Mouse (Mus musculus): ENCODE measurements at regions not wholly inside any gene's neighbourhood (a gene's known extent, or its start where the extent isn't known, plus 50 kb on each side); places are given as distances from the start of the nearest gene placed in this dataset.
A peak's percentile ranks its signal among the peaks of the same experiment; 100 is the strongest.

DNA sequence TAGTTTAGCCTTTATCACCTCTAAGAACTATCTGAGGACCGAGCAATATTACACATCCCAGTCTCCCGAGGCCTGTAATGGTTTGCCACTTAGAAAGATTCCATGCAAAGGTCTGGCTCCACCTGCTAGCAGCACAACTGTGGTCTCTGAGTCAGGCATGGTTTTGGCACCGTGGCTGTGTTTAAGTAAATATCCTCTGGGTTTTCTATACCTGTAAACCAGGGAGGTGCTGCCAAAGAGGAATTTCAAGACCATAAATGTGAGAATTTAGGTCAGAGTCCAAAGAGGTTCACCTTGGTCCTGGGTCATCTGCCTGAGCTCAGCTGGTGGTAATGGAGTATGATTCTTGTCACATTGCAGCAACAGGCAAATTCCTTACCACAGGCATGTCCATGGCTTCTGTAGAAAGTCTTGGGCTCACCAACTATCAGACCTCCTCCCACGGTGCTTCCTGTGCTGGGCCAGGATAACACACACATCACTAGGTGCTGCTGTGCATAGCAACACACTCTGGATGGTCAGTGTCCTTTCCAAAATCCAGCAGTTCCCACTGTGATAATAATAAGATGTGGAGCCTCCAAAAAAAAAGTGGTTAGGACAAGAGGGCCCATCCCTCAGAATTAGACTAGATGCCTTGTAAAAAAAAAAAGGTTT, 332.8 kb upstream of the Smim15 start:
- H3K4me3 ChIP-seq: no peak overlapping the region
- WGBS: 84% methylated on average over 4 of the region's 4 CpGs
- 0 out of 2 replicates have a peak, but pooled peaks cover 3% of the 10 kb centered on the region for H3K4me1 ChIP-seq
- no peaks in the 10 kb centered on the region for H3K36me3 ChIP-seq (replicated peaks)
- no peak overlapping the region for H3K27ac ChIP-seq
- DNase-seq (ENCODE audit: extremely low spot score, low spot score): no peak
- no peaks in the 10 kb centered on the region for H3K9me3 ChIP-seq
- no peaks in the 10 kb centered on the region for H3K27me3 ChIP-seq (ENCODE audit: poor library complexity, severe bottlenecking)

GRCm38 (mm10) chr13:107710368-107710767, 333.9 kb upstream of the Smim15 start:
- Histone ChIP-seq H3K9me3 (no peaks in the 10 kb centered on the region), H3K4me1 (0 out of 2 replicates have a peak, but pooled peaks cover 3% of the 10 kb centered on the region), H3K36me3 (replicated peaks) (no peaks in the 10 kb centered on the region), H3K27me3 (ENCODE audit: poor library complexity, severe bottlenecking) (no peaks in the 10 kb centered on the region), H3K27ac (no peak overlapping the region), H3K4me3 (no peak overlapping the region)
- WGBS: 80% methylated on average over 4 of the region's 4 CpGs
- no peak for DNase-seq (ENCODE audit: extremely low spot score, low spot score)

GRCm38 (mm10) chr13:107709828-107710227, 334.4 kb upstream of the Smim15 start:
- 67% methylated on average over 2 of the region's 2 CpGs for WGBS
- Histone ChIP-seq H3K9me3 (no peaks in the 10 kb centered on the region), H3K36me3 (replicated peaks) (no peaks in the 10 kb centered on the region), H3K27me3 (ENCODE audit: poor library complexity, severe bottlenecking) (no peaks in the 10 kb centered on the region), H3K4me1 (0 out of 2 replicates have a peak, but pooled peaks cover 3% of the 10 kb centered on the region), H3K4me3 (no peak overlapping the region), H3K27ac (no peak overlapping the region)
- DNase-seq (ENCODE audit: extremely low spot score, low spot score): no peak

DNA sequence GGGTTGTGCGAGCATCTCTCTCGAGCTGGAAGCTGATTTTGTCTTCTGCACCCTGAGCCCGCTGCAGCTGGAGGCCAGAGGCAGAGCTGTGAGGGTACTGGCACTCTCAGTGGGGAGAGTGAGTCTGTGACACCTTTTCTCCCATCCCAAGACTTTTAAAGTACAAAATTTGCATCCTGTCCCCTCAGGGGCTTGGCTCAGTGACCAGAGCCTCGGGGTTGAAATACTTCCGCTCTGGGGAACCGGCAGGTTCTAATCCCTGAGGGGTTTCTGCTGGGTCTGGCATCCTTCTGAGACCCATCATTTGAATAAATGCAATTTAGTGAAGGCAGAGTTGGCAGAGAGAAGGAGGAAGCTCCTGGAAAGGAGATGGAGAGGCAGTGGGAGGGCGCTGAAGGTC, 340.5 kb upstream of the Smim15 start:
- Histone ChIP-seq H3K36me3 (replicated peaks) (no peaks in the 10 kb centered on the region), H3K4me3 (no peak overlapping the region), H3K27ac (no peak overlapping the region), H3K27me3 (ENCODE audit: poor library complexity, severe bottlenecking) (no peaks in the 10 kb centered on the region), H3K4me1 (peaks cover 20% of the 10 kb centered on the region), H3K9me3 (no peaks in the 10 kb centered on the region)
- WGBS: 59% methylated on average over 7 of the region's 7 CpGs
- DNase-seq (ENCODE audit: extremely low spot score, low spot score): no peak

DNA sequence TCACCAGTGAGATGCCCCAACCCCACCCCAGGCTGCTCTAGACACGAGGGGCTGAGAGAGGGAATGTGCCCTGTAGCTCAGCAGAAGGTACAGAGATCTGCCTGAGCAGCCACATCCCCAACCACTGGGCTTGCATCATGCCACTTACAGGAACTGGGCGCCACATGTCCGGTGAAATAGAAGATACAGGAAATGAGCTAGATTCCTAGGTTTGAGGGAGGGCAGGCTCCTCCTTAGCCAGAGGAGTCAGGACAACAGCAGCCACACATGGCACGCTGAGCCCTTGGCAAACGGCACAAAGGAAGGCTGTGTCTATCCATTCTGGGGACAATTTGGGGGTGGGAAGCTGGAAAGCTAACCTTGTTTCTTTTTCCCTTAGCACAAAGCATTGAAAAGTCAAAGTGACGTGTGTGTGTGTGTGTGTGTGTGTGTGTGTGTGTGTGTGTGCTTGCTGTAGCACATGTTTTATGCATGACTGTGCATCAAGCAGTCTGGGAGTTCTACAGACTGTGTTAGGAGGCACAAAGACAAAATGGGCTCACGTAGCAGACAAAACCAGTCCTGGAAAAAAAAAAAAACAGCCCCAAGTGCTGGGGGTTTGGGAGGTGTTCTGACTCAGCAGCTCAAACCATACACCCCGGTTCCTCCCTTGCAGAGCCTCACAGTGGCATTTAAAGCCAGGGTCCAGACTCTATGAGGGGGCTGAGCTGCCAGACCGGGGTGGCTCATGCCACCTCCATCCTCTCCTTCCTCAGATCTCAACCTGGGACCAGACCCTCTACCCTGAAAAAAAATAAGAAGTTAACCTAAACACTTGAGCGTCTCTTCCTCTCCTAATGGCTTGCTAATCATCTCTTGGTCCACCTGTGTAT, 343.7 kb upstream of the Smim15 start:
- H3K27ac ChIP-seq: peak overlapping the region; percentile 69
- no peaks in the 10 kb centered on the region for H3K27me3 ChIP-seq (ENCODE audit: poor library complexity, severe bottlenecking)
- H3K36me3 ChIP-seq (replicated peaks): no peaks in the 10 kb centered on the region
- H3K9me3 ChIP-seq: no peaks in the 10 kb centered on the region
- peaks cover 20% of the 10 kb centered on the region for H3K4me1 ChIP-seq
- no peak overlapping the region for H3K4me3 ChIP-seq
- peak; percentile 27 for DNase-seq (ENCODE audit: extremely low spot score, low spot score)
- 56% methylated on average over 10 of the region's 10 CpGs for WGBS

DNA sequence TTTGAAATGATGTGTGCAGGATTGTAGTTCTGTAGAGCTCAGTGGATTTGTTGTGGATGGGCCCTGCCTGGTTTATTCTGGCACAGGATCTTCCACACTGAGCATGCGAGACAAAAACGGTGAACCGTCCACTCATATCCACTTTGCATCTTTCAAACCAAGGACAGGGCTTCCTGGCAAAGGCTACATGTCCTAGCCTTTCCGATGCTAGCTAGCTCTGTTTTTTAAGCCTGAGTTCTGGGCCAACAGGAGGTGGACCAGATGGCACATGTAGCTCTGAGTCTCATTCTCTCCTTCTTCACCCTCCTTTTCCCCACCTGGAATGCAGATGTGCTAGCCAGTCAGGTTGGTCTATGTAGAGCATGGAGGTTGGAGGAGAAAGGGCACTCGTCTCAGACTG, 345.0 kb upstream of the Smim15 start:
- H3K27me3 ChIP-seq (ENCODE audit: poor library complexity, severe bottlenecking): no peaks in the 10 kb centered on the region
- no peak for DNase-seq (ENCODE audit: extremely low spot score, low spot score)
- H3K4me3 ChIP-seq: no peak overlapping the region
- H3K27ac ChIP-seq: no peak overlapping the region
- no peaks in the 10 kb centered on the region for H3K36me3 ChIP-seq (replicated peaks)
- 92% methylated on average over 5 of the region's 5 CpGs for WGBS
- no peaks in the 10 kb centered on the region for H3K9me3 ChIP-seq
- H3K4me1 ChIP-seq: peaks cover 20% of the 10 kb centered on the region

GRCm38 (mm10) chr13:107698345-107698744, 345.9 kb upstream of the Smim15 start:
- H3K9me3 ChIP-seq: no peaks in the 10 kb centered on the region
- no peak overlapping the region for H3K4me3 ChIP-seq
- no peak for DNase-seq (ENCODE audit: extremely low spot score, low spot score)
- H3K27ac ChIP-seq: no peak overlapping the region
- H3K36me3 ChIP-seq (replicated peaks): no peaks in the 10 kb centered on the region
- WGBS: 91% methylated on average over 7 of the region's 7 CpGs
- peaks cover 20% of the 10 kb centered on the region for H3K4me1 ChIP-seq
- H3K27me3 ChIP-seq (ENCODE audit: poor library complexity, severe bottlenecking): no peaks in the 10 kb centered on the region

DNA sequence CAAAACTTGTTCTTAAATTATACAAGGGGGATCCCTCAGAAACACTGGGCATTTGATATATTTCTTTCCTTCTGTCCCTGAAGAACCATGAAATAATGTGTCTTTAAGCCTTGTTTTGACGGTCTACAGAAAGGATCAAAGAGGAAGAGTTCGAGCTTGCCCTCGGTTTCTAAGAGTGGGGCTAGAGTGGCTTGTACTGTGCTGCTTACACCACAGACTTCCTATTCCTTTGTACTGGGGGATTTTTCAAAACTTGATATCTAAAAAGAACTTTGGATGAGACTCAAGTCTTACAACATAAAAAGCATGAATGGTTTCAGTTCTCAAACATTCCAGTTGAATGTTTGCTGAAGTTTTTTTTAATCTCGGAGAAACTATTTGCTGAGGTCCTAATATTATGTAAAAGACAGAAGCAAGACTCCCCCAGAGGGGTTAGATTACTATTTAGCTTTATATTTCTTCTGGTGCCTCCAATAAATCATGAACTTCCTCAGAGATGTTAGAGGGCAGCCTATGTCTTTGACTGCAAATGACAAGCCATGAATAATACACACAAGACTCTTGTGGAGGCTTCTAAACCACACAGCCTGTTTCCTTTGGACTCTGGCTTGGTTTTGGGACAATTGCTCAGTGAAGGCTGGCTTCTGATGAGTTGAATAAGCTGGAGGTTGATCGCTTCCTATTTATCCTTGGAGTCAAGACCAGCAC, 352.0 kb upstream of the Smim15 start:
- 90% methylated on average over 5 of the region's 5 CpGs for WGBS
- no peak overlapping the region for H3K4me3 ChIP-seq
- no peaks in the 10 kb centered on the region for H3K36me3 ChIP-seq (replicated peaks)
- no peaks in the 10 kb centered on the region for H3K27me3 ChIP-seq (ENCODE audit: poor library complexity, severe bottlenecking)
- no peak for DNase-seq (ENCODE audit: extremely low spot score, low spot score)
- peaks cover 10% of the 10 kb centered on the region for H3K4me1 ChIP-seq
- no peak overlapping the region for H3K27ac ChIP-seq
- no peaks in the 10 kb centered on the region for H3K9me3 ChIP-seq

- peaks cover 15% of the 10 kb centered on the region for H3K4me1 ChIP-seq
- 52% methylated on average over 6 of the region's 6 CpGs for WGBS
- no peak overlapping the region for H3K27ac ChIP-seq
- no peaks in the 10 kb centered on the region for H3K27me3 ChIP-seq (ENCODE audit: poor library complexity, severe bottlenecking)
- no peaks in the 10 kb centered on the region for H3K9me3 ChIP-seq
- no peak overlapping the region for H3K4me3 ChIP-seq
- no peaks in the 10 kb centered on the region for H3K36me3 ChIP-seq (replicated peaks)
- DNase-seq (ENCODE audit: extremely low spot score, low spot score): no peak
Observed at GRCm38 (mm10) chr13:107688972-107689371, 355.3 kb upstream of the Smim15 start.

DNA sequence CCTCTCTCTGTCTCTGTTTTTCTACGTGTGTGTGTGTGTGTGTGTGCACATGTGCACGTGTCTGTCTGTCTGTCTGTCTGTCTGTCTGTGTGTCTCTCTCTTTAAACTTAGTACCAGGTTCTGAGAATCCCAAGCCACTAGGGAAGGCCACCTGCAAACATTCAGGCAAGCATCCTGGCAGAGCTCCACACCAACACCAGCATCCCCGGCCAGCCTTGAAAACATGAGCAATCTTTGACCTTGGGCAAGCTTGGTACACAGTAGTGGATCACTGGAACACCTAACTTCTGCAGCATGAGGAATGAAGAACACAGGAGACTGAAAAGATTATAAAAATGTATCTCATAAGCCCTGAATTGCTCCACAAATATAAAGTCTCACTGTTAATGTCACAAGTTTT, 359.0 kb upstream of the Smim15 start:
- WGBS: 94% methylated on average over 3 of the region's 3 CpGs

GRCm38 (mm10) chr13:107683909-107684308, 360.3 kb upstream of the Smim15 start:
- no peaks in the 10 kb centered on the region for H3K27me3 ChIP-seq (ENCODE audit: poor library complexity, severe bottlenecking)
- DNase-seq (ENCODE audit: extremely low spot score, low spot score): no peak
- H3K4me3 ChIP-seq: no peak overlapping the region
- H3K9me3 ChIP-seq: no peaks in the 10 kb centered on the region
- 87% methylated on average over 3 of the region's 3 CpGs for WGBS
- H3K4me1 ChIP-seq: peaks cover 14% of the 10 kb centered on the region
- no peak overlapping the region for H3K27ac ChIP-seq
- no peaks in the 10 kb centered on the region for H3K36me3 ChIP-seq (replicated peaks)

More for the DNA sequence above, 359.0 kb upstream of the Smim15 start:
- Histone ChIP-seq H3K27me3 (ENCODE audit: poor library complexity, severe bottlenecking) (no peaks in the 10 kb centered on the region), H3K4me1 (peaks cover 19% of the 10 kb centered on the region), H3K4me3 (no peak overlapping the region), H3K9me3 (no peaks in the 10 kb centered on the region), H3K36me3 (replicated peaks) (no peaks in the 10 kb centered on the region), H3K27ac (no peak overlapping the region)
- no peak for DNase-seq (ENCODE audit: extremely low spot score, low spot score)

GRCm38 (mm10) chr13:107681719-107682118, 362.5 kb upstream of the Smim15 start:
- Histone ChIP-seq H3K9me3 (no peaks in the 10 kb centered on the region), H3K4me1 (peaks cover 19% of the 10 kb centered on the region), H3K27ac (no peak overlapping the region), H3K4me3 (no peak overlapping the region), H3K36me3 (replicated peaks) (no peaks in the 10 kb centered on the region), H3K27me3 (ENCODE audit: poor library complexity, severe bottlenecking) (no peaks in the 10 kb centered on the region)
- no peak for DNase-seq (ENCODE audit: extremely low spot score, low spot score)
- 84% methylated on average over 5 of the region's 5 CpGs for WGBS

GRCm38 (mm10) chr13:107678860-107679259, 365.4 kb upstream of the Smim15 start:
- Histone ChIP-seq H3K27me3 (ENCODE audit: poor library complexity, severe bottlenecking) (peaks cover 8% of the 10 kb centered on the region; the same call in 1 of the 2 replicates), H3K4me3 (no peak overlapping the region), H3K4me1 (peaks cover 31% of the 10 kb centered on the region), H3K36me3 (replicated peaks) (no peaks in the 10 kb centered on the region), H3K9me3 (no peaks in the 10 kb centered on the region), H3K27ac (peak overlapping the region; percentile 25; the same call in 1 of the 2 replicates)
- no peak for DNase-seq (ENCODE audit: extremely low spot score, low spot score)

Measured in forebrain, embryonic 10.5 days (tissue).